Mouse (Mus musculus): Measurements from ENCODE around the gene Ldlrad1. TPM values are rescaled to one million over a fixed set of nuclear protein-coding genes. Genes with fewer than 3 reads are reported as not detected.

Gene Ldlrad1
- polyA plus RNA-seq, 1 experiment from 2014 or later: not detected

- Histone ChIP-seq H3K27ac (no peak overlapping the region), H3K36me3 (ENCODE audit: inconsistent target) (no peaks in the 10 kb centered on the region), H3K4me3 (ENCODE audit: inconsistent target) (no peak overlapping the region), H3K79me2 (ENCODE audit: inconsistent target) (no peaks in the 10 kb centered on the region)
- WGBS (ENCODE audit: missing documents): 68% methylated on average over 4 of the region's 4 CpGs
Observed at GRCm38 (mm10) chr4:107260001-107260400, 51.0 kb downstream of the Ldlrad1 start.

Other genes starting within 250 kb of the Ldlrad1 start
- gene Mrpl37, start 142.3 kb upstream of the Ldlrad1 start, polyA plus RNA-seq (2018): 27.4 to 36.5 TPM (median 34.4 TPM) in 3 replicates
- gene Cyb5rl, start 142.2 kb upstream of the Ldlrad1 start, polyA plus RNA-seq (2018): 2.2 to 6.5 TPM (median 3.2 TPM) in 3 replicates
- not detected in 3 replicates for gene Cdcp2, start 112.3 kb upstream of the Ldlrad1 start, polyA plus RNA-seq (2018)
- 130 to 235 TPM (median 181 TPM) in 3 replicates for gene Tmem59, start 30.8 kb upstream of the Ldlrad1 start, polyA plus RNA-seq (2018)
- 33.9 to 65.4 TPM (median 51.7 TPM) in 3 replicates for gene Tceanc2, start 30.1 kb upstream of the Ldlrad1 start, polyA plus RNA-seq (2018)
- gene Lrrc42, start 44.4 kb downstream of the Ldlrad1 start, polyA plus RNA-seq (2018): 8.4 to 11.4 TPM (median 10.0 TPM) in 3 replicates
- 16.2 to 43.5 TPM (median 22.6 TPM) in 3 replicates for gene Hspb11, start 44.4 kb downstream of the Ldlrad1 start, polyA plus RNA-seq (2018)
- gene Dio1, start 98.0 kb downstream of the Ldlrad1 start, polyA plus RNA-seq (2018): not detected in 3 replicates
- 33.6 to 49.3 TPM (median 47.6 TPM) in 3 replicates for gene Yipf1, start 105.2 kb downstream of the Ldlrad1 start, polyA plus RNA-seq (2018)
- gene Ndc1, start 158.6 kb downstream of the Ldlrad1 start, polyA plus RNA-seq (2018): 2.8 to 17.6 TPM (median 9.3 TPM) in 3 replicates
- gene Glis1, start 225.4 kb downstream of the Ldlrad1 start, polyA plus RNA-seq (2018): not detected in 3 replicates

Data from macrophage (primary cell).